Mouse (Mus musculus) hindbrain, embryonic 12.5 days (tissue): ENCODE results near the gene Khdc4. TPM values are rescaled to one million over a fixed set of nuclear protein-coding genes. Genes with fewer than 3 reads are reported as not detected.

ENCODE experiments used
- ATAC-seq: fragments of 200-750 bp; cut with Nextera tagmentation; 2 replicates; pipeline ENCODE4 v1.8.0; 2017; ENCODE audit warnings: moderate TSS enrichment; ENCODE audit not compliant: low FRiP score
- H3K27ac ChIP-seq: fragments of 300-500 bp; sonication (generic); 2 replicates; pipeline ENCODE4 v1.5.1; 2016; ENCODE audit warnings: mild to moderate bottlenecking
- H3K27me3 ChIP-seq: fragments of 300-500 bp; sonication (generic); 2 replicates; pipeline ENCODE4 v1.6.1; 2016; ENCODE audit warnings: mild to moderate bottlenecking
- H3K36me3 ChIP-seq: fragments of 300-500 bp; sonication (generic); 2 replicates; pipeline ENCODE4 v1.6.1; 2016; ENCODE audit warnings: mild to moderate bottlenecking
- H3K4me1 ChIP-seq: fragments of 300-500 bp; sonication (generic); 2 replicates; pipeline ENCODE4 v1.6.1; 2016
- H3K4me2 ChIP-seq: fragments of 300-500 bp; sonication (generic); replicated peaks from 2 replicates; pipeline ENCODE4 v1.6.1; 2016; ENCODE audit warnings: mild to moderate bottlenecking
- H3K4me3 ChIP-seq: fragments of 300-500 bp; sonication (generic); 2 replicates; pipeline ENCODE4 v1.5.1; 2016; ENCODE audit warnings: mild to moderate bottlenecking
- H3K9ac ChIP-seq: fragments of 300-500 bp; sonication (generic); 2 replicates; pipeline ENCODE4 v1.6.1; 2016; ENCODE audit warnings: mild to moderate bottlenecking, moderate library complexity
- H3K9me3 ChIP-seq: fragments of 300-500 bp; sonication (generic); replicated peaks from 2 replicates; pipeline ENCODE4 v1.6.1; 2016; ENCODE audit warnings: mild to moderate bottlenecking
- WGBS: fragments of 180-500 bp; shearing (Covaris S2); methylation state at CpG from one replicate; pipeline ENCODE4 v1.1.7; 2016; 5-methylcytosine and 5-hydroxymethylcytosine counted together
- polyA plus RNA-seq: library from polyadenylated mRNA; unstranded; fragments of >200 nt; fragmentation: Nextera tagmentation; extraction: Ambion mirVana; gene quantifications from 2 replicates; pipeline ENCODE4 v1.2.1, GENCODE M21; 2016

Khdc4 gene
- polyA plus RNA-seq, 1 experiment from 2014 or later, result 117 TPM

GRCm38 (mm10) chr3:88649967-88650366, 35.6 kb upstream of the Khdc4 start:
- Histone ChIP-seq H3K27me3 (no peaks in the 10 kb centered on the region), H3K4me1 (0 out of 2 replicates have a peak, but pooled peaks cover 3% of the 10 kb centered on the region), H3K36me3 (peaks cover 47% of the 10 kb centered on the region), H3K4me2 (no peak overlapping the region), H3K27ac (no peak overlapping the region), H3K9me3 (no peaks in the 10 kb centered on the region), H3K9ac (no peak overlapping the region), H3K4me3 (no peak overlapping the region)
- no peak for ATAC-seq
- 97% methylated on average over 13 of the region's 13 CpGs for WGBS

DNA sequence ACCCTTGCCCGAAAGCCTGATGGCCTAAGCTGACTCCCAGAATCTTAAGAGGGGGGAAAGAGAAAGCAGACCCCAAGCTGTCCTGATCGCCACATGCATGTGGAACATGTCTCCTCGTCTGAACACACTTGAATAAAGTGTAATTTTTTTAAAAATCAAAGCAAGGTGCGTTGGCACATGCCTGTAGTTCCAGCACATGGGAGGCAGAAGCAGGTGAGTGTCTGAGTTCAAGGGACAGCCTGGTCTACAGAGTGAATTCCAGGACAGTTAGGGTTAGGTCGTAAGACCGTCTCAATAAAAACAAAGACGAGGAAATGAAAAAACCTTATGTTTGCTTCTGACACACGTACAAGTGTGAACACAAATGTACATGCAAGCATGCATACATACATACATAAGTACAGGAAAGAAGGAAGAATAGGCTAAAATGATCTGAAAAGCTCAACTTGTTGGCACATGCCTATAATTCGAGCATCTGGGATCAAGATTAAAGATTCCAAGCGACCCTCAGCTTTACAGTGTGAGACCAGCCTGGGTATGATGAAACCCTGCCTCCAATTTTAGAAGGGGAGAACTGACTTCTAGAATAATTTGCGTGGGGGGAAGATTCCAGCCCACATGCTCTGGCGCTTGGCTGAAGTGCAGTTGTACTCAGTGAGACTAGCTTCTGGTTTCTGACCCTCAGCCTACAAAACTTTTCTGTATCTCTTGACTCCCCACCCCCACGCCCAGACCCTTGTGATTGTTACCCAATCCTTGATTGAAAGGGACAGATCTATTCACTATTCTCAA, 34.7 kb upstream of the Khdc4 start:
- Histone ChIP-seq H3K36me3 (peaks cover 38% of the 10 kb centered on the region), H3K27me3 (no peaks in the 10 kb centered on the region), H3K9me3 (no peaks in the 10 kb centered on the region), H3K27ac (no peak overlapping the region), H3K4me3 (no peak overlapping the region), H3K4me2 (no peak overlapping the region), H3K4me1 (0 out of 2 replicates have a peak, but pooled peaks cover 3% of the 10 kb centered on the region), H3K9ac (no peak overlapping the region)
- 81% methylated on average over 13 of the region's 13 CpGs for WGBS
- ATAC-seq, result no peak

DNA sequence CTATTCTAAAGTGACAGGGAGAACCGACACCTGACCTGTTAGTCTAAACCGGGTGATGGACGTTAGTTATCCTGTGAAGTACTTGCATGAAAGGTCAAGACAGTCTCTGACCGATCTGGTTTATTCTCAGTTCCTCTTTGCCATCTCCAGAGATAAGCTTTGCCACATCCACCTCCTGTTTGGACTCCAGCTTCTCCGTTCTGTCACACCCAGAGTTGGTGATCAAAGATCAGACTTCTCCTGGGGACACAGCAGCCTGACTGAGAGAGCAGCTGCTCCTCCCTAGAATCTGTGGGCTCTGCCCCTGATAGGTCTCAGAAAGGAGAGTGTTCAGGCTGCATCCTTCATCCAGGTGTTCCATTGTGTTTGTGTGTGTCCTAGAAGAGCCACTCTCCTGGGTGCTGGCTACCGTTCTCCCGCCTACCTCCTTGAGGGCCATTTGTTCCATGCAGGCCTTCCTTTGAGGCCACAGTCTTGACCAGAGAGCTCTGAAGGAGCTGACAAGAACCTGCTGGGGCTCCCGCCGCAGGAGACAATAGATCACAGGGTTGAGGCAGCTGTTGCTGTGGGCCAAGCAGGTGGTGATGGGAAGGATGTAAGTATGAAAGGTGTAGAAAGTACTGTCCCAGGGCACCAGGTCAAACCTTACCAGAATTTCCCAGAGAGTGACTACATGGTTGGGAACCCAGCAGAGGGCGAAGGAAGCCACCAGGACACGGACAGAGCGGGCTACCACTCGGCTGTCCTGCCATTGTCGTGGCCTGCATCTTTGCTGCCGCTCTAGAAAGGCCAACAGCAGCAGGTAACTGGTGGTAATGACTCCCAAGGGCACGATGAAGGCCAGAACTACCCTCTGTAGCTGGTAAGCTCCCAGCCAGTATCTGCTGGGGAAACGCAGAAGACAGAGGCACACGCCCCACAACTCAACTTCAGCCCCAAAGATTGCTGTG, 33.7 kb upstream of the Khdc4 start:
- H3K4me1 ChIP-seq, result 0 out of 2 replicates have a peak, but pooled peaks cover 3% of the 10 kb centered on the region
- peaks cover 28% of the 10 kb centered on the region for H3K36me3 ChIP-seq
- H3K27ac ChIP-seq, result no peak overlapping the region
- no peak overlapping the region for H3K4me3 ChIP-seq
- WGBS, result 78% methylated on average over 18 of the region's 18 CpGs
- H3K9me3 ChIP-seq, result no peaks in the 10 kb centered on the region
- no peak overlapping the region for H3K9ac ChIP-seq
- H3K27me3 ChIP-seq, result no peaks in the 10 kb centered on the region
- 0 out of 2 replicates have a peak, but pooled peaks have one; percentile 23 for ATAC-seq
- no peak overlapping the region for H3K4me2 ChIP-seq

DNA sequence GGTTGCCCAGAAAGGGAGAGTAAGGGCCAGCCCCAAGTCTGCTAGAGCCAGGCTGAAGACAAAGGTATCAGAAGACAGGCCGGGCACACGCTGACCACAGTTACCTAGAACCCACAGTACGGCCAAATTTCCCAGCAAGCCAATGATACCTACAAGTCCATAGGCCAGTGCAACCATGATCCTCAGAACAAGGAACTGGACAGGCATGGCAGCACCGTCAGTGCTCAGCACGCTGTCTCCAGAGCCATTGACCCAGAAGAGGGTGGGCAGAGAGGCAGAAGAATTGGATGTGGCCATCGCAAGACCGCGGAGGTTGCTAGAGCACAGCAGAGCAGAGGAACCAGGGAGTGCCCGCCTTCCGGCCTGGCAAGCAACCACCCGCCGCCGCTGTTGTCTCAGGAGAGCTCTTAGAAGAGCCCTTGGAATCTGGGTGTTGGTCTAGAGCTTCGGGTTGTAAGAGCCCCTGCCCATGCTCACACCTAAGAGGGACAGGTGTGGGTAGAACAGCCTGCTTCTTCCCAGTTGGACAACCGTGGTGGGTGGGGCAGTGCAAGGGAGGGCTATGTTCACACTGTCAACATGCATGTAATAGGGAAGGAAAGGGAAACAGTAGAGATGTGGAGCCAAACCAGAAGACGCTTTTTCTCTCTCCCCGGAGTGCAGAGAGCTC, 32.6 kb upstream of the Khdc4 start, which contains the start of gene Rxfp4:
Rxfp4 (minus strand) TSS at position 297 of the 670 bp plus-strand sequence.
- no peak within 1 kb of the TSS for H3K4me3 ChIP-seq
- H3K4me1 ChIP-seq, result 0 out of 2 replicates have a peak, but pooled peaks cover 3% of the 10 kb centered on the region
- H3K27me3 ChIP-seq, result no peaks in the 10 kb centered on the region
- no peak for ATAC-seq
- H3K9me3 ChIP-seq, result no peaks in the 10 kb centered on the region
- no peak within 1 kb of the TSS for H3K4me2 ChIP-seq
- WGBS, result 90% methylated on average over 17 of the region's 17 CpGs
- no peak within 1 kb of the TSS for H3K9ac ChIP-seq
- H3K36me3 ChIP-seq, result peaks cover 18% of the 10 kb centered on the region
- no peak within 1 kb of the TSS for H3K27ac ChIP-seq

- Histone ChIP-seq H3K9me3 (no peaks in the 10 kb centered on the region), H3K27me3 (no peaks in the 10 kb centered on the region), H3K4me1 (0 out of 2 replicates have a peak, but pooled peaks cover 3% of the 10 kb centered on the region), H3K9ac (no peak overlapping the region), H3K4me2 (no peak overlapping the region), H3K27ac (no peak overlapping the region), H3K36me3 (peaks cover 10% of the 10 kb centered on the region), H3K4me3 (no peak overlapping the region)
- no peak for ATAC-seq
- WGBS, result 91% methylated on average over 6 of the region's 6 CpGs
Measured at GRCm38 (mm10) chr3:88653516-88654370, 31.9 kb upstream of the Khdc4 start.

- no peak overlapping the region for H3K4me2 ChIP-seq
- 0 out of 2 replicates have a peak, but pooled peaks cover 3% of the 10 kb centered on the region for H3K4me1 ChIP-seq
- no peaks in the 10 kb centered on the region for H3K9me3 ChIP-seq
- H3K27ac ChIP-seq, result no peak overlapping the region
- no peak for ATAC-seq
- no peak overlapping the region for H3K9ac ChIP-seq
- H3K27me3 ChIP-seq, result no peaks in the 10 kb centered on the region
- 89% methylated on average over 4 of the region's 4 CpGs for WGBS
- H3K36me3 ChIP-seq, result peaks cover 9% of the 10 kb centered on the region; the same call in 1 of the 2 replicates
- no peak overlapping the region for H3K4me3 ChIP-seq
Measured at GRCm38 (mm10) chr3:88654621-88655020, 31.0 kb upstream of the Khdc4 start.

GRCm38 (mm10) chr3:88655619-88656018, 30.0 kb upstream of the Khdc4 start:
- H3K27ac ChIP-seq, result no peak overlapping the region
- H3K27me3 ChIP-seq, result no peaks in the 10 kb centered on the region
- H3K4me2 ChIP-seq, result no peak overlapping the region
- H3K4me1 ChIP-seq, result 0 out of 2 replicates have a peak, but pooled peaks cover 3% of the 10 kb centered on the region
- H3K4me3 ChIP-seq, result no peak overlapping the region
- 80% methylated on average over 8 of the region's 8 CpGs for WGBS
- no peak for ATAC-seq
- H3K9me3 ChIP-seq, result no peaks in the 10 kb centered on the region
- no peak overlapping the region for H3K9ac ChIP-seq
- no peaks in the 10 kb centered on the region for H3K36me3 ChIP-seq

DNA sequence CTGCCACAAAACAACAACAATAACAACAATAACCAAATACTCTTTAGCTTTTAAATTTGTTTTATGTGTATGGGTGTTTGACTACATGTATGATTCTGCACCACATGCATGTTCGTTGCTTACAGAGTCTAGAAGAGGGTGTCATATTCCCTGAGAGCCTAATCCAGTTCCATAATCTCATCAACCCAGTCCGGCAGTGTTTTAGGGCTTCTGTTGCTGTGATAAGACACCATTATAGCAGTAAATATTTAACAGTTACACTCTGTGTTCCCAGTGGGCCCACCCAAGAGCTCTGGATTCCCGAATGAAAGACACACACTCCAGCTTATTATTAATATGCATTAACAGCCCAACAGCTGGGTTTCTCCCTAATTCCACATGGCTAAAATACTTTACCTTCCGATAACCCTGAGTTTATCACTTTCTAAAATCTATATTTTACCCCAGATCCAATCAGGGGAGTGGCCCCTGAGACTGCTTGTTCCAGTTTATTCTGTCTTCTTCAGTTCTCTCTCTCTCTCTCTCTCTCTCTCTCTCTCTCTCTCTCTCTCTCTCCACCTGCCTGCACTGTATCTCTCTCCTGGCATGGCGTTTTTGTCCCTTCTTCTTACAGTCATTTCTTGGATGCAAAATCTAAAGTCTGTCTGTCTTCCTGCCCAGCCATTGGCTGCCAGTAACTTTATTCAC, 27.0 kb upstream of the Khdc4 start:
- no peaks in the 10 kb centered on the region for H3K9me3 ChIP-seq
- no peaks in the 10 kb centered on the region for H3K27me3 ChIP-seq
- H3K4me2 ChIP-seq, result no peak overlapping the region
- WGBS, result 74% methylated on average over 5 of the region's 5 CpGs
- H3K4me3 ChIP-seq, result no peak overlapping the region
- H3K4me1 ChIP-seq, result no peaks in the 10 kb centered on the region
- H3K9ac ChIP-seq, result no peak overlapping the region
- no peaks in the 10 kb centered on the region for H3K36me3 ChIP-seq
- ATAC-seq, result no peak
- no peak overlapping the region for H3K27ac ChIP-seq

DNA sequence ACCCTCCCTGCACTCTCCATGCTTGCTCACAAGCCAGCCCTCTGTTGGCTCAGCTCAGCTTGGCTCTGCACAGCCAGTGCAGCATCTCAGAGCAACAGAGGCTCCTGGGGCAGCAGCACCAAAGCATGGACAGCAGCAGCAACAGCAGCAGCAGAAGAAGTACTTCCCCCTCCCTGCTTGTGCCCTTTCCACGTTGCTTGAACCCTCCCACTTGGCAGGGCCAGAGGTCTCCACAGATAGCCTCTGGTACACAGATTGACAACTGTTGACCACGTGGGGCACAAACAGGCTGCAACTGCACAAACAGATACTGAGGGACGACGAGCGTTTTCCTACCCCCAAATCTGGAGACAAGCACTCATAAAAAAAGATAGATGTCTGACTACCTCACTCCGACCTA, 25.8 kb upstream of the Khdc4 start:
- WGBS, result 49% methylated on average over 6 of the region's 6 CpGs
- Histone ChIP-seq H3K9ac (no peak overlapping the region), H3K36me3 (no peaks in the 10 kb centered on the region), H3K4me1 (no peaks in the 10 kb centered on the region), H3K27ac (no peak overlapping the region), H3K9me3 (no peaks in the 10 kb centered on the region), H3K4me3 (no peak overlapping the region), H3K4me2 (no peak overlapping the region), H3K27me3 (no peaks in the 10 kb centered on the region)
- no peak for ATAC-seq

GRCm38 (mm10) chr3:88664095-88664494, 21.5 kb upstream of the Khdc4 start:
- H3K9me3 ChIP-seq, result no peaks in the 10 kb centered on the region
- H3K4me2 ChIP-seq, result no peak overlapping the region
- no peak for ATAC-seq
- 84% methylated on average over 4 of the region's 4 CpGs for WGBS
- H3K4me3 ChIP-seq, result no peak overlapping the region
- no peaks in the 10 kb centered on the region for H3K27me3 ChIP-seq
- H3K36me3 ChIP-seq, result no peaks in the 10 kb centered on the region
- H3K27ac ChIP-seq, result no peak overlapping the region
- H3K4me1 ChIP-seq, result no peaks in the 10 kb centered on the region
- no peak overlapping the region for H3K9ac ChIP-seq

DNA sequence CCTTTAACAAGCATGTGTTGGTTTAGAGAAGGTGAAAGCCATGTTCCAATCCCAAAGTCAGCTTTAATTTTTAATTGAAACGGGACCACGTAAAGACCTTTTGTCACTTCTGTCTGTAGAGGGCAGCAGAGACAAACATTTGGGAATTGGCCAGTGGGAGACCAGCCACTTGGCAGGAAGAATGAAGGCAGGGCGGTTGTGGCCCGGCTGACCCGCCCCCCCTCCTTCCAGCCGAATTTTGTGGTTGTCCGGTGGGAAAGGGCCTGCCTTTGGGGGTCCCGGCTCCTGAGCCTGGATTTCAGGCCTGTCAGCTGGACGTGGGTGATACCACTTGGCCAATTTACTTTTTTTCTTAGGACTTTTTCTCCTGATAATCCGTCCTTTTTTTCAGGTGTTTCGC, 8.2 kb upstream of the Khdc4 start:
- no peaks in the 10 kb centered on the region for H3K36me3 ChIP-seq
- peak overlapping the region; percentile 24; the same call in 1 of the 2 replicates for H3K4me3 ChIP-seq
- H3K4me1 ChIP-seq, result peaks cover 3% of the 10 kb centered on the region; the same call in 1 of the 2 replicates
- 14% methylated on average over 11 of the region's 11 CpGs for WGBS
- H3K27me3 ChIP-seq, result no peaks in the 10 kb centered on the region
- H3K4me2 ChIP-seq, result peak overlapping the region; percentile 56
- no peak overlapping the region for H3K27ac ChIP-seq
- no peaks in the 10 kb centered on the region for H3K9me3 ChIP-seq
- H3K9ac ChIP-seq, result peak overlapping the region; percentile 55; the same call in 1 of the 2 replicates
- ATAC-seq, result peak; percentile 43; the same call in 1 of the 2 replicates
